Mouse (Mus musculus) C2C12 (cell line): ENCODE measurements around the gene Zfp609. TPM values are rescaled to one million over a fixed set of nuclear protein-coding genes. Genes with fewer than 3 reads are reported as not detected.
"Not testable (repeated sequence)": the region's sequence is repeated elsewhere in the genome, so short reads cannot be mapped to it uniquely, and the experiment has no call there.

Experiments used
- H3K27me3 ChIP-seq: one replicate; pipeline ENCODE4 v1.6.1; 2011; ENCODE audit not compliant: control insufficient read depth, insufficient read depth, insufficient read length
- H3K36me3 ChIP-seq: one replicate; pipeline ENCODE4 v1.6.1; 2011; ENCODE audit not compliant: control insufficient read depth, insufficient read depth
- H3K4me3 ChIP-seq: one replicate; pipeline ENCODE4 v1.5.1; 2011; ENCODE audit warnings: mild to moderate bottlenecking, control low read depth; ENCODE audit not compliant: poor library complexity, insufficient read depth, severe bottlenecking
- H3K79me2 ChIP-seq: one replicate; pipeline ENCODE4 v1.6.1; 2011; ENCODE audit not compliant: control insufficient read depth, insufficient read depth
- H3K79me3 ChIP-seq: one replicate; pipeline ENCODE4 v1.6.1; 2011; ENCODE audit warnings: low read depth, control low read depth
- H3ac ChIP-seq: one replicate; pipeline ENCODE3; 2011; ENCODE audit warnings: low read depth; ENCODE audit not compliant: control insufficient read depth, insufficient read length
- CEBPB ChIP-seq: IDR thresholded peaks from one replicate; pipeline ENCODE4 v1.6.1; 2011; ENCODE audit warnings: low read depth, mild to moderate bottlenecking, control low read depth, moderate library complexity
- CTCF ChIP-seq: IDR thresholded peaks from one replicate; pipeline ENCODE4 v1.5.1; 2011; ENCODE audit not compliant: control insufficient read depth, insufficient read depth, insufficient read length
- FOSL1 ChIP-seq: IDR thresholded peaks from one replicate; pipeline ENCODE4 v1.8.0; 2011; ENCODE audit warnings: mild to moderate bottlenecking, low read length; ENCODE audit not compliant: poor library complexity, insufficient read depth, severe bottlenecking
- MAX ChIP-seq: IDR thresholded peaks from one replicate; pipeline ENCODE4 v1.6.1; 2011; ENCODE audit warnings: mild to moderate bottlenecking, control low read depth
- MYOD1 ChIP-seq: IDR thresholded peaks from one replicate; pipeline ENCODE4 v1.6.1; 2011; ENCODE audit warnings: low read depth; ENCODE audit not compliant: control insufficient read depth, insufficient read length
- MYOG ChIP-seq: IDR thresholded peaks from one replicate; pipeline ENCODE4 v1.6.1; 2011; ENCODE audit not compliant: control insufficient read depth, insufficient read length; ENCODE audit errors: extremely low read depth
- USF1 ChIP-seq: IDR thresholded peaks from one replicate; pipeline ENCODE4 v1.6.1; 2011; ENCODE audit warnings: low read depth, mild to moderate bottlenecking, control low read depth, moderate library complexity
- polyA plus RNA-seq: library from polyadenylated mRNA; unstranded; fragments of >200 nt; fragmentation: generic; extraction: Trizol; gene quantifications from one replicate; pipeline ENCODE4 v1.2.1, GENCODE M21; 2012; ENCODE audit warnings: missing spikeins

The Zfp609 gene
- polyA plus RNA-seq, 1 experiment = 8.4 TPM

DNA sequence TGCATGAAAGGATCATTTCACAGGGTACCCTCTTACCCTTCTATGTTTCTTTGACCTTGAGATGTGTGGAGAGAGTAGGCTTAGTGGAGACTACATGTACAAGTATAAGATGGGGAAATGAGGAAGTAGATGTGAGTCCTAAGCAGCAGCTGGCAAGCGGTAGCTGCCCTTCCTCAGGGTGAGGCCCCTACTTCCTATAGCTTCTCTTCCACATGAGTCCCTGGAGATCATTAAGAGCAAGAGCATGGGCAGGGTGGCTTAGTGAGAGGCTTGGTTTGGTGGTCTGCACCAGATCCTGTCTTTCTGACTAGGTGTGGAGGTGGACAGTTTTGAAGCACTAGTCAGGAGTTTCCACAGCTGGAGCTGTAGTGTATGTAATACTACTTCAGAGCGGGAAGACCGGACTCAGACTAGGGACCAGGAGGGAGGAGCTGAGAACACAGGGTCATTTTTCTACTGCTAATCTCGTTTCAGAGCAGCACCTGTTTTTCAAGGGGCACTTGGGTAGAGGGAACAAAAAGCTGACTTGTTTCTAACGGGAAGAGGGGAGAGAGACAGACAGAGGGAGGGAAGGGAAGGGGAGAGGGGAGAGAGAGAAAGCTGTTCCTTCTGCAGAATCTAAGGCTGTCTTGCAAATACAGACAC is 134.3 kb downstream of the Zfp609 start:
- Histone ChIP-seq H3K79me2 (no peaks in the 10 kb centered on the region), H3K79me3 (no peaks in the 10 kb centered on the region), H3K4me3 (no peak overlapping the region), H3K36me3 (peaks cover 44% of the 10 kb centered on the region), H3K27me3 (no peaks in the 10 kb centered on the region), H3ac (no peak overlapping the region)
- TF ChIP-seq MYOD1 (no peak), USF1 (no peak), MYOG (no peak), FOSL1 (no peak), MAX (no peak), CEBPB (no peak), CTCF (no peak)

DNA sequence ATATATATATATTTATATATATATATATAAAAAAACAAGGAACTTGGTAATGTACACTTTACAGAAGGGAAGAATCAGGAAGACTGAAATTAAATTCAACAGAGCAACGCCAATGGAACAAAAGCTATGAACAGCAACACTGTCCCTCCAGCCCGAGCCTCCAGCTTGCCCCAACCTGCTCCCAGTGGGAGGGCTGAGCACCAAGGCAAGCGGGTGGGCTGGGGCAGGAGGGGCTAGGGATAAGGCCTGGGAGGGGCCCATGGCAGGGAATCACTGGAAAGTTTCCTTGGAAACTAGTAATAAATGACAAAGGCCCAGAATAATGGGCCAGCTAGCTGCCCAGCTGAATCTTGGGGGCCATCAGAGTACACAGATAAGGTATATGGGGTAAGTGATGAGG is 134.9 kb downstream of the Zfp609 start:
- no peaks in the 10 kb centered on the region for H3K27me3 ChIP-seq
- TF ChIP-seq FOSL1 (no peak), MYOG (no peak), MYOD1 (no peak), CEBPB (no peak), MAX (no peak), CTCF (no peak), USF1 (no peak)
- H3K4me3 ChIP-seq = no peak overlapping the region
- H3K79me2 ChIP-seq = no peaks in the 10 kb centered on the region
- no peak overlapping the region for H3ac ChIP-seq
- H3K79me3 ChIP-seq = no peaks in the 10 kb centered on the region
- peaks cover 48% of the 10 kb centered on the region for H3K36me3 ChIP-seq

DNA sequence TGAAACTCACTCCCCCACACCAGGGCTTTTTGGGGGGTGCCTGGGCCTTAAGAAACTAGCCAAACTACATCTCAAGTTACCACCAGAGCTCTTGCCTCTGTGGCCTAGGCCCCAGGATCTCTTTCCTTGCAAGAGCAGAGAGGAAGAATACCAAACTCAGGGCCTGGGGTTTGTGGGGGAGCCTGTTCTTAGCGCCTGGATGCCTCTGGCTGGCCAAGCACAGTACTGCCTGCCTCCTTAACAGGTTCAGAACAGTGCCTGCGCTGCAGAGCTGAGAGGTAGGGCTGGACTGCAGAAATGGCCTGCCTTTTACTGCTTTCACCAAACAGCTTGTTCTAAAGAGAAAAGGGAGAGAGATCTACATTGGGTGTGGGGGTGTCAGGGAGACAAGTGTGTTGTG is 137.5 kb downstream of the Zfp609 start:
- not testable (repeated sequence) for H3K79me2 ChIP-seq, H3K79me3 ChIP-seq, H3ac ChIP-seq, H3K27me3 ChIP-seq, H3K4me3 ChIP-seq
- H3K36me3 ChIP-seq = peaks cover 37% of the 10 kb centered on the region

DNA sequence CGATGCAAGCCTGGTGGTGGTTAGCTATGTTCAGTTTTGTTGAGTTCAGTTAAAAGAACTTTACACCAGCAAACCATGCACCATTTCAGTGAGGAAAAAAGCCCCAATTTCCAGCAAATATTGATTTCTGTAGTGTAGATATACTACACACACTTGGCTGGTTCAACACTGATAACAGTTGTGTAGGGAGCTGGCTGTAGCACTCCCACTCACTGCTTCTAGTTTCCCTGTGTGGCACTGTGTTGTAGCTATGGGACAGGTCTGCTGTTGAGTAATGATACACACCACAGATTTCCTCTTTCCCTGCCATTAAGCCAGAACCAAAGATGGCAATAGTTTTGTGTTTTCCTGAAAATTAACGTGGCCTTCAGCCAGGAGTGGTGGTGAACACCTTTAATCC is 142.7 kb downstream of the Zfp609 start:
- H3K27me3 ChIP-seq = no peaks in the 10 kb centered on the region
- no peak overlapping the region for H3ac ChIP-seq
- H3K36me3 ChIP-seq = peaks cover 18% of the 10 kb centered on the region
- H3K79me3 ChIP-seq = no peaks in the 10 kb centered on the region
- peaks cover 21% of the 10 kb centered on the region for H3K79me2 ChIP-seq
- TF ChIP-seq FOSL1 (no peak), CTCF (no peak), CEBPB (no peak), MYOD1 (no peak), MYOG (no peak), USF1 (no peak), MAX (no peak)
- H3K4me3 ChIP-seq = no peak overlapping the region

DNA sequence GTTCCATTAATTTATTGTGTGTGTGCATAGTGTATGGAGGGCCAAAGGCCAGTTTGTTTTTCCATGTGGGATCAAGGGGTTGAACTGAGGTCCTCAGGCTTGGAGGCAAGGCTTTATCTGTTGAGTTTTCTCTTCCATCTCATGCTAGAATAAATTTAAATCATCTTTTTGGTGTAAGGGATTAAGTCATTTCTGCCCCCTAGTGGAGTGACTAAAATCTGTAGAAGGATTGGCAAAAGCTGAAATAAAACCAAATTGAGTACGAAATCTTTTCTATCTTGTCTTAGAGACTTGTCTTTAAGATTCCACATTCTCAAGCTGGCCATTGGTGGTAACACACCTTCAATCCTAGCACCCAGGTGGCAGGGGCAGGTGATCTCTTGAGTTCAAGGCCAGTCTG is 144.4 kb downstream of the Zfp609 start:
- Histone ChIP-seq H3K27me3 (no peaks in the 10 kb centered on the region), H3K36me3 (peaks cover 8% of the 10 kb centered on the region), H3K79me2 (peaks cover 36% of the 10 kb centered on the region), H3K79me3 (no peaks in the 10 kb centered on the region), H3ac (no peak overlapping the region), H3K4me3 (no peak overlapping the region)
- no peak for TF ChIP-seq MAX
- TF ChIP-seq MYOD1 = no peak
- no peak for TF ChIP-seq USF1
- TF ChIP-seq CEBPB = no peak
- no peak for TF ChIP-seq MYOG
- no peak for TF ChIP-seq CTCF
- TF ChIP-seq FOSL1 = no peak

DNA sequence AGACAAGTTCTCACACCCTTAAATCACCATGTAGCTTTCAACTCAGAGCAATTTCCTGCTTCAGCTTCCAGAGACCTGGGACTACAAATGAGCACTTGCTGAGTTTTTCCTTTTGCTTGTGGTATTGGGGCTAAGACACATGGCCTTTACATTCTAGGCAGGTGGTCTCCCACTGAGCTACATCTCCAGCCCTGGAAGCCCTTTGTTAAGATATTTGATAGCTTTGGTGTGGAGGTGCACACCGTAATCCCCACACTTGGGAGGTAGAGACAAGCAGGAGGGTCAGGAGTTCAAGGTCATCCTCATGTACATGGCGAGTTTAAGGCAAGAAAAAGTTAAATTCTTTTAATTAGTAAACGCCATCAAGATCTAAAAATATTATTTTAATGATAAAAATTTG is 145.2 kb downstream of the Zfp609 start:
- Histone ChIP-seq H3K4me3 (no peak overlapping the region), H3K79me3 (no peaks in the 10 kb centered on the region), H3K36me3 (peaks cover 5% of the 10 kb centered on the region), H3K27me3 (no peaks in the 10 kb centered on the region), H3ac (no peak overlapping the region), H3K79me2 (peaks cover 44% of the 10 kb centered on the region)
- TF ChIP-seq USF1 (no peak), MYOD1 (no peak), FOSL1 (no peak), CEBPB (no peak), CTCF (no peak), MYOG (no peak), MAX (no peak)
